Mouse (Mus musculus): ENCODE data around the gene Tfap2d.

The Tfap2d gene

DNA sequence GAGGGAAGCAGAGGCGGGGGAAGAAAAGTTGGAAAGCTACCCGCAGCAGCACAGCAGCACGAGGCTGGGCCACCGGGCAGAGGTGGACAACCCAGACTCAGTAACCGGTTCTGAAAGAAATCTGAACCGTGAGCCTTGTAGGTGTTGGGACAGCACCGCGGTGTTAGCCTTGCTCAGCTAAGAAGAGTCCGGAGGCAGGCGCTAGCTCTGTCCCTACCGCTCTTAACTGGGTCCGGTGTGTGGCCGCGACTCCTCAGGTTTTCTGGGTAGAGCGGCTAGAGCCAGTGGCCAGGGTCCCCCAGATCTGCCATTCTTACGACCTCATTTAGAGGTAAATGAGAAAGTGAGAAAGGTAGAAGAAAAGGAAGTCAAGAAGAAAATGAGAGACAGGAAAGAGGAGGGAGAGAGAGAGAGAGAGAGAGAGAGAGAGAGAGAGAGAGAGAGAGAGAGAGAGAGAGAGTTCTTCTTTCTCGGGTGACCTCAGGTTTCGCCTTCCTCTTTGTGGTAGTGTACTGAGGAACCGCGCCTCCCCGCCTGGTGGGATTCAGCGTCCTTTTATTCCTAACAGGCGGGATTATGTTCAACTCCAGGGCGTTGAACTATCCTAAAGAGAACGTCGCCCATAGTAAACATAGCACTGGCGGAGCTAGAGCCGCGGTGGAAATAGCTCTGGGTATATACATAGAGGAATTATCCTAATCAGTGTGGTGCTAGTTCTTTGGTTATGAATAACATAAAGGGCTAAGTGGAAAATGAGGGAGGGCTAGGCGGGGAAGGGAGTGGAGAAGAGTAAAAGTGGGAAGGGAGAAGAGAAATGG lies 107.6 kb downstream of the Tfap2d start:
- peak; percentile 9 to 39 for DNase-seq (ENCODE audit: inconsistent age in 2 of 2, low spot score in 1 of 2)

DNA sequence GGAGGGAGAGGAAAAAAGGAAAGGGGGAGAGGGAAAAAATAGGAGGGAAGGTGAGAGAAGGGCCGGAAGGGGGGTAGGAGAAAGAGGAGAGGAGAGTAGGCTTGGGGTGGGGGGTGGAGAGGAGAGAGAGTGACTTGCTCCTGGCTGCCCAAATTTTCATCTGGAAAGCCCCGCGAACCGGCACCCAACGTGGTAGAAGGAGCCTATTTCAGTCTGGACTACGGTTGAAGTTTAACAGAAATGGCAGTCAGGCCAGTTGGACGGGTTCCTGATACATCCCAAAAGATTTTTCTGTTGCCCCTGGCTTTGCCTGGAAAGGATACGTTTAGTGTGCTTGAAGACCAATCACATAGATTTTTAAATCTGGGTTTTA lies 108.2 kb downstream of the Tfap2d start:
- DNase-seq (ENCODE audit: inconsistent age in 2 of 2, low spot score in 1 of 2), result no peak

DNA sequence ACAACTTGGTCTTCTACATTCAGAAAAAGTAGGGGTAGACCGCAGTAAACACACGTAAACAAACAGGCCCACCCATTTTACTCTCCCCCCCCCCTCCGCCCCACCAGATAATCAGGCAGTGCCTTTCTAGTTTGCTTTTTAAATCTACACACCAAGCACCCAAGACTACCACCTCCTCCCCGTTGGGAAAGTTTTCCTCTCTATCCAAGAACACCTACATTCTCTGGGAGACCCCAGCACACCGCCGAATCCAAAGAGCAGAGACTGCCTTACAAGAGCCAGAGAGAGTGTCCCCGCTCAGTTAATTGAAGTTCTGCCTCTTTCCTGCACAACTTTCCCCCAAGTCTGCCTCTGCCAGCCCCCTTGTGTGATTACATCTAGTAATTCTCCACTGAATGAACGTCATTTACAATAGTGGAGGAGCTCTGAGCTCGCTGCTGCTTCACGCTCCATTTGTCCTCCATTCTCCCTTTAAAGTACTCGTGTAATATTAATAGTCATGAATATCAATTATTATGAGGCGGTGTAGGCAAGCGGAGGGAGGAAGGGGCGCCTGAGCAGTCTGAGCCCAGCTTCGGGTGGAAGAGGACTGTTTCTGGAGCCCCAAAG lies 108.8 kb downstream of the Tfap2d start:
- peak in 1 of 2 experiments; percentile 50 for DNase-seq (ENCODE audit: inconsistent age in 2 of 2, low spot score in 1 of 2)

DNA sequence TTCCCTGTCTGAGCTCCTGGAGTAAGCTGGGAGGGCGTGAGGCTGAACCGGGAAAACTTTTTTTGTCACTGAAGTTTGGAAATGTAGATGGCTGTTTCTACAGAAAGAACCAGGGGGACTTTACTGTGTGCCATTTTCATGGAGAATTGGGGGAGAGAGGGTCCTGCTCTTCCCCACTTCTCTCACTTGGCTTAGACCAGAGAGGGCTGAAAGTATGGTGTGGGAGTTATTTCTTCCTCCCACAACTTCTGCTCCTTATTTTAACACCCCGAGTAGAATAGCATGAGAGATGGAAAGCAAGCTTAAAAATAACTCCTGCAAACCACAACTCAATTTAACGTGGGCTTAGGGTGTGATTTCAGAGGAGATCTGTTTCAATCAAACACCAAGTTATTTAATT lies 109.9 kb downstream of the Tfap2d start:
- no peak for DNase-seq (ENCODE audit: inconsistent age in 2 of 2, low spot score in 1 of 2)

DNA sequence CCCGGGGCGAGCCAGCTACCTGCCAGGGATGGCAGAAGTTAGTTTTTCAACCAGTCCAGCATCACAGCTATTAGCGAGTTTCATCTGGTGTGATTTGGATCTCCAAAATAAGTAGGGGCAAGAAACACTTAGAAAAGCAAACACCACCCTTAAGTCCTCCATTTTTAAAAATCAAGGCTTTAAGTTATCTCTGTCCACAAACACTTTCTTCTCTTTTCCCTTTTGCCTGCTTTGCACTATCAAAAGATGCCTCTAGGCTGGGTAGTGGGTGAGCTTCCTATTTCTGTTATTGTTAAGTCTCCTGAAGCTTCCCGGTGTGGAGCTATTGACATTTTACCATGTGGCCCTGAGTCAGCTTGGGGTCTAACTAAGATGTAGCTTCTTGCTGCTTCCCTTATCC lies 110.3 kb downstream of the Tfap2d start:
- no peak for DNase-seq (ENCODE audit: inconsistent age in 2 of 2, low spot score in 1 of 2)

DNA sequence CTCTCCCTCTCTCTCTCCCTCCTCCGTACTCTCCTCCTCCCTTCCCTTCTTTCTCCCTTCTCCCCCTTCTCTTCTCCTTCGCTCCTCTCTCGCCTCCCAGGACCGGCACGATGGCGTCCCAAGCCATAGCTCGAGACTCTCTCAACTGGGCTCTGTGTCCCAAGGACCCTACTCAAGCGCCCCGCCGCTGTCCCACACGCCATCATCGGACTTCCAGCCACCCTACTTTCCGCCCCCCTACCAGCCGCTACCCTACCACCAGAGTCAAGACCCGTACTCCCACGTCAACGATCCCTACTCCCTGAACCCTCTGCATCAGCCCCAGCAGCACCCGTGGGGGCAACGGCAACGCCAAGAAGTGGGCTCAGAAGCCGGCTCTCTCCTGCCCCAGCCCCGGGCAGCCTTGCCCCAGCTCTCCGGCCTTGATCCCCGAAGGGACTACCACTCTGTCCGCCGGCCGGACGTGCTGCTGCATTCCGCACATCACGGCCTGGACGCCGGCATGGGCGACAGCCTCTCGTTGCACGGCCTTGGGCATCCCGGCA lies 111.1 kb downstream of the Tfap2d start:
- no peak for DNase-seq (ENCODE audit: inconsistent age in 2 of 2, low spot score in 1 of 2)
